Mouse (Mus musculus): Measurements from ENCODE around the gene Tigit. TPM values are rescaled to one million over a fixed set of nuclear protein-coding genes. Genes with fewer than 3 reads are reported as not detected.

Gene Tigit
- total and polyA plus RNA-seq, 3 experiments = not detected

DNA sequence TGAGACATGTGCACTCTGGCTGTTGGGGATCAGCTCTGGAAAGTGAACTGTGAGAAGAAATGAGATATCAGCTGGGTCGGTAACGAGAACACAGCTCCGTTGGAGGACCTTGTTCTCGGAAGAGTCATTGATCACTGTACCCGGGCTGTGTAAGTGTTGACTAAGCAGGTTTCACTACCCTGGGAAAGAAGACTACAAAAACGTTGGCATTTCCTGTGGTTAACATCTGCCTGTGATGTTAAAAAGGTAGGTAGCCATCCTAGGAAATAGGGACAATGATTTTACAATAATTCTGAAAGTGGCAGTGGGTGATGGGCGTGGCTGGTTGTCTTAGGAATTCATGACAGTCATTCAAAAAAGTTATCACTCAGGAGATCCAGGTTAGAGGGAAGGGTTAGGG, 31.9 kb upstream of the Tigit start:
- H3K4me1 ChIP-seq (ENCODE audit: insufficient read depth, low read depth, low read length) = no peaks in the 10 kb centered on the region
- no peak for ATAC-seq (ENCODE audit: extremely low read depth, insufficient number of reproducible peaks, low FRiP score, poor library complexity, severe bottlenecking)

DNA sequence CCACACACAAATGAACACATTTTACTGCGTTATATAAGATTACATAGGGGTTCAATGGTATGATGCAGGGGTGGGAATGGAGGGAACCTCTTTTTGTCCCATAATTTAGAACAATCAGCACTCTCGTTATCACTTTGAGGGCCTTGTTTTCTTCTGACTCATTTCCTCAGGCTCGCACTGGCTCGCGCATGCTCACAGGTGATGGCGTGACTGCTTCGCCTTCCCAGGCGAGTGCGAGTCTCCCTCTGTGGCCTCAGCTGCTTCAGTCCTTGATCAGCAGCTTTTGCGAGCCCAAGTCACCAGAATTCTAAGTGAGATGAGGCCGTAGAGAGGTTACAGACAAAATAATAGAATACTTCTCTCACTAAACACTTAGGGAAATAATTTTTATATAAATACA, 30.2 kb upstream of the Tigit start:
- ATAC-seq (ENCODE audit: extremely low read depth, insufficient number of reproducible peaks, low FRiP score, poor library complexity, severe bottlenecking) = no peak
- no peaks in the 10 kb centered on the region for H3K36me3 ChIP-seq (replicated peaks)
- DNase-seq (ENCODE audit: low spot score) = no peak
- H3K4me1 ChIP-seq (ENCODE audit: insufficient read depth, low read depth, low read length) = no peaks in the 10 kb centered on the region
- no peaks in the 10 kb centered on the region for H3K9me3 ChIP-seq (replicated peaks)
- H3K27me3 ChIP-seq (ENCODE audit: insufficient read depth, low read length) = no peaks in the 10 kb centered on the region
- H3K4me3 ChIP-seq (ENCODE audit: low read depth, low read length) = no peak overlapping the region
- TF ChIP-seq GATA1 (IDR thresholded peaks at IDR 0.05; ENCODE audit: borderline replicate concordance, low read length) (no peak), POLR2AphosphoS5 (IDR thresholded peaks at IDR 0.05; ENCODE audit: insufficient replicate concordance, low read depth, low read length) (no peak), TAL1 (conservative IDR thresholded peaks at IDR 0.05; ENCODE audit: low read depth, low read length) (no peak), GATA2 (IDR thresholded peaks at IDR 0.05; ENCODE audit: borderline replicate concordance, low read depth, low read length) (no peak), CTCF (IDR thresholded peaks at IDR 0.05; ENCODE audit: low read depth, low read length) (no peak)

More for the DNA sequence above, 31.9 kb upstream of the Tigit start:
- H3K4me3 ChIP-seq (ENCODE audit: low read depth, low read length) = no peak overlapping the region
- no peaks in the 10 kb centered on the region for H3K9me3 ChIP-seq (replicated peaks)
- no peaks in the 10 kb centered on the region for H3K27me3 ChIP-seq (ENCODE audit: insufficient read depth, low read length)
- H3K36me3 ChIP-seq (replicated peaks) = no peaks in the 10 kb centered on the region
- DNase-seq (ENCODE audit: low spot score) = no peak
- TF ChIP-seq GATA1 (IDR thresholded peaks at IDR 0.05; ENCODE audit: borderline replicate concordance, low read length) (no peak), GATA2 (IDR thresholded peaks at IDR 0.05; ENCODE audit: borderline replicate concordance, low read depth, low read length) (no peak), POLR2AphosphoS5 (IDR thresholded peaks at IDR 0.05; ENCODE audit: insufficient replicate concordance, low read depth, low read length) (no peak), CTCF (IDR thresholded peaks at IDR 0.05; ENCODE audit: low read depth, low read length) (no peak), TAL1 (conservative IDR thresholded peaks at IDR 0.05; ENCODE audit: low read depth, low read length) (no peak)

DNA sequence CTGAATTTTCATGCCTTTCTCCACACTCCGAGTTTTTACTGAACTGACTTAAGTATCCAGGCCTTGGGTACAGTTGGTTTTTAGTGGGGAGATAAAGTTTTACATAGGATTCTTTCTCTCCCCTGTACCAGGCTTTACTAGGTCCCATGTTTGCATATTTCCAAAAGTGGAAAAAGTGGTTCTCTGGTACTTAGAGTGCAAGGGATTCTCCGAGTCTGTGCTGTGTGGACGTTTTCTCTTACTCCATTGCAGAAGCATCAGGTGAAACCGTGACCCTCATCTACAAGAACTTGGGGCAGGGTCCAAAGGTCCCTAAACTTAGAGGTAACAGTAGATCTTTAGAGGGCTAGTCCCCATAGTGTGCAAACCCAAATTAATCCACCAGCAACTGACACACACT, 28.7 kb upstream of the Tigit start:
- Histone ChIP-seq H3K9me3 (replicated peaks) (no peaks in the 10 kb centered on the region), H3K36me3 (replicated peaks) (no peaks in the 10 kb centered on the region), H3K27me3 (ENCODE audit: insufficient read depth, low read length) (no peaks in the 10 kb centered on the region), H3K4me3 (ENCODE audit: low read depth, low read length) (no peak overlapping the region), H3K4me1 (ENCODE audit: insufficient read depth, low read depth, low read length) (no peaks in the 10 kb centered on the region)
- ATAC-seq (ENCODE audit: extremely low read depth, insufficient number of reproducible peaks, low FRiP score, poor library complexity, severe bottlenecking) (no peak), DNase-seq (ENCODE audit: low spot score) (no peak)
- TF ChIP-seq TAL1 (conservative IDR thresholded peaks at IDR 0.05; ENCODE audit: low read depth, low read length) = no peak
- no peak for TF ChIP-seq GATA1 (IDR thresholded peaks at IDR 0.05; ENCODE audit: borderline replicate concordance, low read length)
- no peak for TF ChIP-seq POLR2AphosphoS5 (IDR thresholded peaks at IDR 0.05; ENCODE audit: insufficient replicate concordance, low read depth, low read length)
- TF ChIP-seq GATA2 (IDR thresholded peaks at IDR 0.05; ENCODE audit: borderline replicate concordance, low read depth, low read length) = no peak
- TF ChIP-seq CTCF (IDR thresholded peaks at IDR 0.05; ENCODE audit: low read depth, low read length) = no peak

DNA sequence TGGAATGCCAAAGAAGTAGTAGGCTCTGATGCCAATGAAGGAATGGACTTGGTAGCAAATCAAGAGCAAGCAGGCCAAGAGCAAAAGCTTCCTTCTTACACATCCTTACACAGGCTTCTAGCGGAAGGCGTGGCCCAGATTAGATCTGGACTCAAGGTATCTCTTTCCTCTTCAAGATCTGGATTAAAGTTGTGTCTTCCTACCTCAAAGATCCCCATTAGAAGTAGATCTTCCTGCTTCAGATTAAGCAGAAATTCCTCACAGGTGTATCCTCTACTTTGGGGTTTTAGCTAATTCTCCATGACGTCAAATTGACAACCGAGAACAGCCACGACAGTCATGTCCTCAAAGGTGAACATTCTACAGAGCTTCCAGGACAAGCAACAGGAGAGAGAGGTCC, 27.8 kb upstream of the Tigit start:
- ATAC-seq (ENCODE audit: extremely low read depth, insufficient number of reproducible peaks, low FRiP score, poor library complexity, severe bottlenecking) (no peak), DNase-seq (ENCODE audit: low spot score) (no peak)
- no peak for TF ChIP-seq GATA2 (IDR thresholded peaks at IDR 0.05; ENCODE audit: borderline replicate concordance, low read depth, low read length)
- TF ChIP-seq POLR2AphosphoS5 (IDR thresholded peaks at IDR 0.05; ENCODE audit: insufficient replicate concordance, low read depth, low read length) = no peak
- no peak for TF ChIP-seq TAL1 (conservative IDR thresholded peaks at IDR 0.05; ENCODE audit: low read depth, low read length)
- TF ChIP-seq CTCF (IDR thresholded peaks at IDR 0.05; ENCODE audit: low read depth, low read length) = no peak
- TF ChIP-seq GATA1 (IDR thresholded peaks at IDR 0.05; ENCODE audit: borderline replicate concordance, low read length) = no peak
- no peak overlapping the region for H3K4me3 ChIP-seq (ENCODE audit: low read depth, low read length)
- H3K4me1 ChIP-seq (ENCODE audit: insufficient read depth, low read depth, low read length) = no peaks in the 10 kb centered on the region
- no peaks in the 10 kb centered on the region for H3K9me3 ChIP-seq (replicated peaks)
- no peaks in the 10 kb centered on the region for H3K36me3 ChIP-seq (replicated peaks)
- H3K27me3 ChIP-seq (ENCODE audit: insufficient read depth, low read length) = no peaks in the 10 kb centered on the region

DNA sequence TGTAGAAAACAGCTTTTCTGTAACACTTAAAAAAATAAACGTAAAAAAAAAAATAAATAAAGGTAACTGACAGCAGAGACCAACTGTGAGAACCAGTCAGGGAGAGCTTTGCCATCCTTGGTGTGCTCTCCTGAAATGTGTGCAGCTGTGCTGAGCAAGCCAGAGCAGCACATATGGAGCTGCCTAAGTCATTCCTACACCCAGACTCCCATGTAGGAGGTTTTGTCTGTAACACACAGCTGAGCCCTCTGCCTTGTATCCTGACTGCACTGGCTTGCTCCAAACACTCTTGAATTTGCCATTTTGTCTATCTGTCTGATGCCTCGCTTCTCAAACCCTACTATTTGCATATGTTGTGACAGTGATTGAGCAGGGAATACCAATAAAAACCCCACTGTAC, 27.0 kb upstream of the Tigit start:
- H3K4me1 ChIP-seq (ENCODE audit: insufficient read depth, low read depth, low read length) = no peaks in the 10 kb centered on the region
- no peaks in the 10 kb centered on the region for H3K36me3 ChIP-seq (replicated peaks)
- no peak for TF ChIP-seq TAL1 (conservative IDR thresholded peaks at IDR 0.05; ENCODE audit: low read depth, low read length)
- no peak for TF ChIP-seq GATA2 (IDR thresholded peaks at IDR 0.05; ENCODE audit: borderline replicate concordance, low read depth, low read length)
- no peak for TF ChIP-seq POLR2AphosphoS5 (IDR thresholded peaks at IDR 0.05; ENCODE audit: insufficient replicate concordance, low read depth, low read length)
- DNase-seq (ENCODE audit: low spot score) = no peak
- H3K4me3 ChIP-seq (ENCODE audit: low read depth, low read length) = no peak overlapping the region
- H3K27me3 ChIP-seq (ENCODE audit: insufficient read depth, low read length) = no peaks in the 10 kb centered on the region
- ATAC-seq (ENCODE audit: extremely low read depth, insufficient number of reproducible peaks, low FRiP score, poor library complexity, severe bottlenecking) = no peak
- no peaks in the 10 kb centered on the region for H3K9me3 ChIP-seq (replicated peaks)

DNA sequence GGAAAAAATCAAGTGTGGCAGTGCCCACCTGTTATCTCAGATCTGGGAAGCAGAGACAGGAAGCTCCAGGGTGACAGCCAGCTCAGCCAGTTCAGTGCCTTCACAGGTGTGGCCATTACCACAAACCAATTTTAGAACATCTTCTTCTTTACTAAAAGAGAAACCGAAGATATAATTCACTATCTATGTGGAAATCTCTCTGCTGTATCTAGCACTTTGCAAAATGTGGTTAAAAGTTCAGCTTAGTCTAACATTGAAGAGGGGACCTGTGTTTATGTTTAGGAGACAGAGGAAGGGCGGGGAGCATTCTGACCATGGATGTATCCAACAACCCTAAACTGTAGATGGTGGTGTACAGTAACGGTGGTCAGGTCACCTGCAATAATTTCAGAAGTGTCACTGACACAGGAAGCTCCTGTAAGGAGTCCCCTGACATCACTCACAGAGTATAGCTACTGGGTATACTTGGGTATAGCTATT, 26.3 kb upstream of the Tigit start:
- Histone ChIP-seq H3K27me3 (ENCODE audit: insufficient read depth, low read length) (no peaks in the 10 kb centered on the region), H3K4me3 (ENCODE audit: low read depth, low read length) (no peak overlapping the region), H3K4me1 (ENCODE audit: insufficient read depth, low read depth, low read length) (no peaks in the 10 kb centered on the region), H3K36me3 (replicated peaks) (no peaks in the 10 kb centered on the region), H3K9me3 (replicated peaks) (no peaks in the 10 kb centered on the region)
- no peak for ATAC-seq (ENCODE audit: extremely low read depth, insufficient number of reproducible peaks, low FRiP score, poor library complexity, severe bottlenecking)
- TF ChIP-seq GATA2 (IDR thresholded peaks at IDR 0.05; ENCODE audit: borderline replicate concordance, low read depth, low read length) (no peak), TAL1 (conservative IDR thresholded peaks at IDR 0.05; ENCODE audit: low read depth, low read length) (no peak), POLR2AphosphoS5 (IDR thresholded peaks at IDR 0.05; ENCODE audit: insufficient replicate concordance, low read depth, low read length) (no peak), CTCF (IDR thresholded peaks at IDR 0.05; ENCODE audit: low read depth, low read length) (no peak), GATA1 (IDR thresholded peaks at IDR 0.05; ENCODE audit: borderline replicate concordance, low read length) (no peak)
- no peak for DNase-seq (ENCODE audit: low spot score)
